Mouse (Mus musculus): Measurements from ENCODE around the gene Tle4. TPM values are rescaled to one million over a fixed set of nuclear protein-coding genes. Genes with fewer than 3 reads are reported as not detected.

Gene Tle4
- polyA plus RNA-seq, 1 experiment from 2014 or later = 44.7 TPM

GRCm38 (mm10) chr19:14505885-14506548 lies 91.8 kb downstream of the Tle4 start:
- no peak for DNase-seq (ENCODE audit: low spot score)

DNA sequence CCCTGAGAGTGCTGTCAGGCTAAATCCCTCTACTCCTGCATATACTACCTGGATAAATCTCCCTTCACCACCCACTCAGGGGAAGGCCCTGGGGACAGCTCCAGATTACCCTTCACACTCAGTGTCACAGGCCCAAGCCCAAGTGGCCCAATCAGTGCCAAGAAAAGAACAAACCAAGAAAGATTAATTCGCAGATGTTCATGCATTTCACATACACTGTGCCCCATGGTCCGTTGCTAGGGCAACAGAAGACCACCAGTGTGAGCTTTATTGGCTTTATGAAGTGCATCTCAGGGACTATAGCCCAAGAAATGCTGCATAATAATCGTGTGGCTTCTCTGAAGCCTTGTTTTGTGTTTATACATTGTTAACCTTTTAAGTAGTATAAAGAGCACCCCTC lies 92.5 kb downstream of the Tle4 start:
- Histone ChIP-seq H3K4me3 (ENCODE audit: low read depth, low read length) (no peak overlapping the region), H3K27ac (ENCODE audit: low read depth, low read length) (no peak overlapping the region; the same call in 1 of the 2 replicates), H3K4me2 (ENCODE audit: low read depth, low read length, severe bottlenecking) (no peak overlapping the region), H3K9ac (ENCODE audit: low read length) (no peak overlapping the region), H3K27me3 (ENCODE audit: control insufficient read depth, insufficient read depth, low read length) (peaks cover 4% of the 10 kb centered on the region; the same call in 1 of the 2 replicates), H3K36me3 (ENCODE audit: control insufficient read depth, insufficient read depth, low read length) (no peaks in the 10 kb centered on the region), H3K9me3 (ENCODE audit: control insufficient read depth, low read length) (no peaks in the 10 kb centered on the region; the same call in 1 of the 2 replicates), H3K4me1 (replicated peaks; ENCODE audit: control insufficient read depth, insufficient read depth, low read length) (peaks cover 28% of the 10 kb centered on the region)
- ATAC-seq (replicated peaks; ENCODE audit: low FRiP score) (peak; percentile 55; the same call in 1 of the 2 replicates), DNase-seq (ENCODE audit: low spot score) (no peak)
- 36% methylated on average over 3 of the region's 3 CpGs for WGBS

More at GRCm38 (mm10) chr19:14505885-14506548, 91.8 kb downstream of the Tle4 start:
- peaks cover 25% of the 10 kb centered on the region for H3K4me1 ChIP-seq (replicated peaks; ENCODE audit: control insufficient read depth, insufficient read depth, low read length)
- 50% methylated on average over 2 of the region's 2 CpGs for WGBS
- H3K9ac ChIP-seq (ENCODE audit: low read length) = no peak overlapping the region
- peaks cover 4% of the 10 kb centered on the region; the same call in 1 of the 2 replicates for H3K27me3 ChIP-seq (ENCODE audit: control insufficient read depth, insufficient read depth, low read length)
- no peak overlapping the region for H3K4me3 ChIP-seq (ENCODE audit: low read depth, low read length)
- H3K27ac ChIP-seq (ENCODE audit: low read depth, low read length) = no peak overlapping the region; the same call in 1 of the 2 replicates
- H3K36me3 ChIP-seq (ENCODE audit: control insufficient read depth, insufficient read depth, low read length) = no peaks in the 10 kb centered on the region
- ATAC-seq (replicated peaks; ENCODE audit: low FRiP score) = peak; percentile 22; the same call in 1 of the 2 replicates
- no peak overlapping the region for H3K4me2 ChIP-seq (ENCODE audit: low read depth, low read length, severe bottlenecking)
- H3K9me3 ChIP-seq (ENCODE audit: control insufficient read depth, low read length) = no peaks in the 10 kb centered on the region; the same call in 1 of the 2 replicates

- DNase-seq (ENCODE audit: low spot score) (no peak), ATAC-seq (replicated peaks; ENCODE audit: low FRiP score) (no peak)
- no peaks in the 10 kb centered on the region for H3K36me3 ChIP-seq (ENCODE audit: control insufficient read depth, insufficient read depth, low read length)
- no peak overlapping the region for H3K4me2 ChIP-seq (ENCODE audit: low read depth, low read length, severe bottlenecking)
- H3K4me3 ChIP-seq (ENCODE audit: low read depth, low read length) = no peak overlapping the region
- H3K4me1 ChIP-seq (replicated peaks; ENCODE audit: control insufficient read depth, insufficient read depth, low read length) = peaks cover 33% of the 10 kb centered on the region
- 88% methylated on average over 6 of the region's 6 CpGs for WGBS
- H3K9me3 ChIP-seq (ENCODE audit: control insufficient read depth, low read length) = no peaks in the 10 kb centered on the region
- H3K9ac ChIP-seq (ENCODE audit: low read length) = no peak overlapping the region
- peaks cover 5% of the 10 kb centered on the region for H3K27me3 ChIP-seq (ENCODE audit: control insufficient read depth, insufficient read depth, low read length)
- no peak overlapping the region for H3K27ac ChIP-seq (ENCODE audit: low read depth, low read length)
Observed at GRCm38 (mm10) chr19:14503862-14504261, 94.0 kb downstream of the Tle4 start.

GRCm38 (mm10) chr19:14502234-14502633 lies 95.6 kb downstream of the Tle4 start:
- H3K27ac ChIP-seq (ENCODE audit: low read depth, low read length) = no peak overlapping the region
- no peak overlapping the region for H3K4me3 ChIP-seq (ENCODE audit: low read depth, low read length)
- H3K4me1 ChIP-seq (replicated peaks; ENCODE audit: control insufficient read depth, insufficient read depth, low read length) = peaks cover 26% of the 10 kb centered on the region
- WGBS = 9% methylated on average over 7 of the region's 7 CpGs
- H3K9me3 ChIP-seq (ENCODE audit: control insufficient read depth, low read length) = no peaks in the 10 kb centered on the region
- no peaks in the 10 kb centered on the region for H3K36me3 ChIP-seq (ENCODE audit: control insufficient read depth, insufficient read depth, low read length)
- DNase-seq (ENCODE audit: low spot score) = peak; percentile 60
- H3K9ac ChIP-seq (ENCODE audit: low read length) = no peak overlapping the region
- H3K4me2 ChIP-seq (ENCODE audit: low read depth, low read length, severe bottlenecking) = no peak overlapping the region; the same call in 1 of the 2 replicates
- peaks cover 5% of the 10 kb centered on the region for H3K27me3 ChIP-seq (ENCODE audit: control insufficient read depth, insufficient read depth, low read length)
- peak; percentile 19; the same call in 1 of the 2 replicates for ATAC-seq (replicated peaks; ENCODE audit: low FRiP score)

GRCm38 (mm10) chr19:14499835-14500425 lies 97.9 kb downstream of the Tle4 start:
- no peaks in the 10 kb centered on the region for H3K36me3 ChIP-seq (ENCODE audit: control insufficient read depth, insufficient read depth, low read length)
- no peak overlapping the region for H3K4me2 ChIP-seq (ENCODE audit: low read depth, low read length, severe bottlenecking)
- H3K9me3 ChIP-seq (ENCODE audit: control insufficient read depth, low read length) = no peaks in the 10 kb centered on the region
- peaks cover 14% of the 10 kb centered on the region; the same call in 1 of the 2 replicates for H3K4me1 ChIP-seq (replicated peaks; ENCODE audit: control insufficient read depth, insufficient read depth, low read length)
- WGBS = 18% methylated on average over 3 of the region's 3 CpGs
- no peak overlapping the region for H3K9ac ChIP-seq (ENCODE audit: low read length)
- H3K27ac ChIP-seq (ENCODE audit: low read depth, low read length) = no peak overlapping the region
- ATAC-seq (replicated peaks; ENCODE audit: low FRiP score) (no peak), DNase-seq (ENCODE audit: low spot score) (no peak)
- no peak overlapping the region for H3K4me3 ChIP-seq (ENCODE audit: low read depth, low read length)
- peaks cover 5% of the 10 kb centered on the region for H3K27me3 ChIP-seq (ENCODE audit: control insufficient read depth, insufficient read depth, low read length)

- H3K4me3 ChIP-seq (ENCODE audit: low read depth, low read length) = no peak overlapping the region
- H3K36me3 ChIP-seq (ENCODE audit: control insufficient read depth, insufficient read depth, low read length) = no peaks in the 10 kb centered on the region
- no peaks in the 10 kb centered on the region for H3K4me1 ChIP-seq (replicated peaks; ENCODE audit: control insufficient read depth, insufficient read depth, low read length)
- H3K9me3 ChIP-seq (ENCODE audit: control insufficient read depth, low read length) = no peaks in the 10 kb centered on the region
- H3K27me3 ChIP-seq (ENCODE audit: control insufficient read depth, insufficient read depth, low read length) = no peaks in the 10 kb centered on the region
- no peak overlapping the region for H3K9ac ChIP-seq (ENCODE audit: low read length)
- no peak overlapping the region for H3K27ac ChIP-seq (ENCODE audit: low read depth, low read length)
- no peak for ATAC-seq (replicated peaks; ENCODE audit: low FRiP score)
- WGBS = 91% methylated on average over 3 of the region's 3 CpGs
- H3K4me2 ChIP-seq (ENCODE audit: low read depth, low read length, severe bottlenecking) = no peak overlapping the region
- DNase-seq (ENCODE audit: low spot score) = no peak
Observed at GRCm38 (mm10) chr19:14493047-14493446, 104.8 kb downstream of the Tle4 start.

- Histone ChIP-seq H3K27me3 (ENCODE audit: control insufficient read depth, insufficient read depth, low read length) (no peaks in the 10 kb centered on the region), H3K4me3 (ENCODE audit: low read depth, low read length) (no peak overlapping the region), H3K36me3 (ENCODE audit: control insufficient read depth, insufficient read depth, low read length) (no peaks in the 10 kb centered on the region), H3K27ac (ENCODE audit: low read depth, low read length) (no peak overlapping the region), H3K4me2 (ENCODE audit: low read depth, low read length, severe bottlenecking) (no peak overlapping the region), H3K9ac (ENCODE audit: low read length) (no peak overlapping the region), H3K9me3 (ENCODE audit: control insufficient read depth, low read length) (no peaks in the 10 kb centered on the region), H3K4me1 (replicated peaks; ENCODE audit: control insufficient read depth, insufficient read depth, low read length) (no peaks in the 10 kb centered on the region)
- WGBS = 81% methylated on average over 9 of the region's 9 CpGs
- ATAC-seq (replicated peaks; ENCODE audit: low FRiP score) (no peak), DNase-seq (ENCODE audit: low spot score) (no peak)
Observed at GRCm38 (mm10) chr19:14487180-14487579, 110.7 kb downstream of the Tle4 start.

DNA sequence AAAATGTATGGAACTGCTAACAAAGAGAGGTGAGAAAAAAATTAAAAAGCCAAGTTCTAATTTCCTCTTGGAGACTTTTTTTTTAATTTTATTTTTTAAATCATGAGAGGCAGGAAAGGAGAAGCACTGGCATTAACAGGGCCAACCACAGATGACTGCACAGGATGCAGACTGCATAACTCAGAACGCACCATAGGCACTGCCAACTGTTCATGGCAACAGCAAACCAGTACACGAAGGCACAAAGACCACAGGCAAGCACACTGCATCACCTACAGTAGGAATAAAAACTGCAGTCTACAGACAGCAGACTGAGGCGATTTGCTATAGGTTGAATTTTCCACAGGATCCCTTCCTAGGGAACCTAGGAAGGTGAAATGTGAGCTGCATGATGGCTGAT lies 112.7 kb downstream of the Tle4 start:
- Histone ChIP-seq H3K27ac (ENCODE audit: low read depth, low read length) (no peak overlapping the region), H3K4me2 (ENCODE audit: low read depth, low read length, severe bottlenecking) (no peak overlapping the region), H3K4me1 (replicated peaks; ENCODE audit: control insufficient read depth, insufficient read depth, low read length) (peaks cover 5% of the 10 kb centered on the region; the same call in 1 of the 2 replicates), H3K36me3 (ENCODE audit: control insufficient read depth, insufficient read depth, low read length) (no peaks in the 10 kb centered on the region), H3K9ac (ENCODE audit: low read length) (no peak overlapping the region), H3K9me3 (ENCODE audit: control insufficient read depth, low read length) (no peaks in the 10 kb centered on the region), H3K4me3 (ENCODE audit: low read depth, low read length) (no peak overlapping the region), H3K27me3 (ENCODE audit: control insufficient read depth, insufficient read depth, low read length) (no peaks in the 10 kb centered on the region)
- 82% methylated on average over 3 of the region's 3 CpGs for WGBS
- DNase-seq (ENCODE audit: low spot score) = no peak
- no peak for ATAC-seq (replicated peaks; ENCODE audit: low FRiP score)
